Comparison of ENCODE assay signal across 21 mouse cellular contexts in genomic region chr2:80314201-80314600, GRCm38 (mm10). TPM values are rescaled to one million over a fixed set of nuclear protein-coding genes. Genes with fewer than 3 reads are reported as not detected.
DNase-seq lines count a peak whose midpoint lies in the region; ATAC-seq and TF ChIP-seq lines count a peak whose summit lies in the region.
"Had no signal": no experiment of that assay in that cellular context is flagged by ENCODE, and none has a peak within 500 bp of the region (broad histone marks: within the 10 kb centered on the region; RNA-seq: fewer than 3 reads in every experiment).

No protein-coding gene starts in this region.

- DNase-seq in gastrocnemius, adult 2 months, result no peak
- no peak for DNase-seq in gastrocnemius, postnatal 14 days
- DNase-seq in kidney, adult 9 months, result peak; percentile 11
- peak; percentile 59 for DNase-seq in A20 (ENCODE audit: low read depth, low spot score)
- peak; percentile 12 for DNase-seq in induced T-regulatory cell, adult 2 months (ENCODE audit: low read depth)
- no peak for DNase-seq in adrenal gland, postnatal 4 days (ENCODE audit: low spot score in 2 of 2)
- no peak for DNase-seq in yolk sac, embryonic 10.5 days (ENCODE audit: low spot score)
- DNase-seq: adrenal gland, postnatal 14 days; B cell, adult 2 months; cerebellum, postnatal 14 days; kidney, postnatal 14 days; lung, adult 18-20 months; right cerebral cortex, postnatal 14 days had no signal

- H3K27me3 ChIP-seq in kidney, embryonic 15.5 days, result 0 out of 2 replicates have a peak, but pooled peaks cover 6% of the 10 kb centered on the region

- H3K27ac ChIP-seq in gastrocnemius, adult 2 months, result peak overlapping the region; percentile 95; the same call in 1 of the 2 replicates
- no peak overlapping the region for H3K27ac ChIP-seq in kidney, embryonic 15.5 days

- intact Hi-C loops in gastrocnemius, adult 2 months (cut with DNase I), result no loop called here
- intact Hi-C loops in gastrocnemius, postnatal 14 days (cut with DNase I; ENCODE audit: low total_unique reads), result no loop called here

- no peaks in the 10 kb centered on the region for H3K9me3 ChIP-seq in kidney, embryonic 15.5 days (replicated peaks)

- ATAC-seq in kidney, embryonic 15.5 days (replicated peaks; ENCODE audit: low FRiP score), result no peak

- H3K4me2 ChIP-seq in kidney, embryonic 15.5 days, result no peak overlapping the region

- H3K36me3 ChIP-seq in kidney, embryonic 15.5 days, result peaks cover 14% of the 10 kb centered on the region

- no peak for TF ChIP-seq CTCF in gastrocnemius, adult 2 months (IDR thresholded peaks at IDR 0.05)

- H3K4me3 ChIP-seq in gastrocnemius, adult 2 months, result peak overlapping the region; percentile 80; the same call in 1 of the 2 replicates
- H3K4me3 ChIP-seq in kidney, embryonic 15.5 days (replicated peaks), result no peak overlapping the region

- peaks cover 12% of the 10 kb centered on the region for H3K4me1 ChIP-seq in kidney, embryonic 15.5 days

- H3K9ac ChIP-seq in kidney, embryonic 15.5 days, result no peak overlapping the region

- WGBS in kidney, embryonic 15.5 days, result 26% methylated on average over 1 of the region's 1 CpGs

RNA-seq across cellular contexts. Expression of gene Dnajc10, which starts 1.1 kb away (rescaled TPM):
- 10 to 100 TPM; 21.0 to 24.9 TPM for total RNA-seq in gastrocnemius, adult 2 months (2021)
- 10 to 100 TPM; 21.9 to 23.4 TPM for total RNA-seq in gastrocnemius, postnatal 14 days (2021)
- polyA plus RNA-seq in kidney, embryonic 15.5 days (2015; fragmentation: Nextera tagmentation; extraction: Ambion mirVana), result 87.9 and 88.4 TPM in 2 replicates
- total RNA-seq in adrenal gland, postnatal 4 days (2021), result 10 to 100 TPM; 68.5 to 74.9 TPM

RNA-seq across cellular contexts. Expression of gene Prdx6b, which starts 21.9 kb away (rescaled TPM):
- total RNA-seq in gastrocnemius, adult 2 months (2021), result not detected
- not detected for total RNA-seq in gastrocnemius, postnatal 14 days (2021)
- not detected in 2 replicates for polyA plus RNA-seq in kidney, embryonic 15.5 days (2015; fragmentation: Nextera tagmentation; extraction: Ambion mirVana)
- total RNA-seq in adrenal gland, postnatal 4 days (2021), result not detected
- total RNA-seq: adrenal gland, postnatal 14 days; ES-E14; gastrocnemius, postnatal 4 days; layer of hippocampus, postnatal 14 days; left cerebral cortex, postnatal 25 days; megakaryocyte progenitor cell, adult 5-6 weeks had no signal
- polyA plus RNA-seq: midbrain, embryonic 16.5 days; neural tube, embryonic 11.5 days had no signal

Comparison
In these comparisons a context has a peak if more than half of its experiments do, and no peak if none do; other contexts are left out.
1. DNase-seq: peak in kidney, adult 9 months (single experiment), A20 (single experiment) and induced T-regulatory cell, adult 2 months (single experiment); none in gastrocnemius, adult 2 months (single experiment), gastrocnemius, postnatal 14 days (single experiment), adrenal gland, postnatal 4 days (0 of 2) and yolk sac, embryonic 10.5 days (single experiment).